ENCODE assay signal across 21 mouse cellular contexts in genomic region chr12:12595399-12595798, GRCm38 (mm10).
DNase-seq lines count a peak whose midpoint lies in the region; ATAC-seq and TF ChIP-seq lines count a peak whose summit lies in the region.
"Had no signal": no experiment of that assay in that cellular context is flagged by ENCODE, and none has a peak within 500 bp of the region (broad histone marks: within the 10 kb centered on the region; RNA-seq: fewer than 3 reads in every experiment).

No protein-coding gene starts in this region.

- H3K4me1 ChIP-seq in heart, embryonic 14.5 days (ENCODE audit: control insufficient read depth in 2 of 2, insufficient read depth in 2 of 2, low read length in 2 of 2): peaks cover 7 to 16% of the 10 kb centered on the region in 2 experiments

- no peak for DNase-seq in heart, postnatal 25 days (ENCODE audit: low spot score)
- DNase-seq in left cerebral cortex, adult 2 months (ENCODE audit: extremely low spot score in 1 of 2, low spot score in 2 of 2): no peak
- DNase-seq in left cerebral cortex, adult 11 months (ENCODE audit: low spot score): no peak
- peak; percentile 18 for DNase-seq in R1 (ENCODE audit: low read depth, low spot score)
- DNase-seq in left cerebral cortex, postnatal 36 days (ENCODE audit: low spot score in 2 of 2): no peak
- DNase-seq in urinary bladder, postnatal 25 days (ENCODE audit: low spot score): no peak
- DNase-seq: adrenal gland, adult 2 months; cerebellum, adult 11 months; cerebellum, postnatal 14 days; kidney, adult 18-20 months; kidney, postnatal 14 days; lung, postnatal 14 days; thymus, postnatal 14 days had no signal

- H3K9ac ChIP-seq in heart, embryonic 14.5 days (ENCODE audit: low read length): no peak overlapping the region
- H3K9ac ChIP-seq: hindbrain, embryonic 15.5 days; neural tube, embryonic 13.5 days had no signal

- H3K9me3 ChIP-seq in heart, embryonic 14.5 days (ENCODE audit: control insufficient read depth, low read length): no peaks in the 10 kb centered on the region
- H3K9me3 ChIP-seq: hindbrain, embryonic 15.5 days; midbrain, embryonic 10.5 days; neural tube, embryonic 13.5 days had no signal

- H3K36me3 ChIP-seq in heart, embryonic 14.5 days (ENCODE audit: control insufficient read depth, insufficient read depth, low read length): no peaks in the 10 kb centered on the region
- H3K36me3 ChIP-seq: hindbrain, embryonic 15.5 days; midbrain, embryonic 10.5 days; neural tube, embryonic 13.5 days had no signal

- H3K27ac ChIP-seq in heart, embryonic 14.5 days (replicated peaks in 1 of 2; ENCODE audit: control insufficient read depth in 1 of 2, insufficient read depth in 1 of 2, low read depth in 2 of 2, low read length in 2 of 2): peak overlapping the region; percentile 28 to 69; a peak in 3 of 4 replicates
- no peak overlapping the region for H3K27ac ChIP-seq in left cerebral cortex, adult 2 months
- H3K27ac ChIP-seq: hindbrain, embryonic 15.5 days; midbrain, embryonic 10.5 days; neural tube, embryonic 13.5 days had no signal

- intact Hi-C loops in heart, postnatal 25 days (cut with DNase I): no loop called here
- intact Hi-C loops in left cerebral cortex, adult 2 months (cut with DNase I): loop anchor here (5.0 kb wide), 1 partner anchor 153 kb away; no protein-coding TSS in a partner anchor
- intact Hi-C loops in left cerebral cortex, postnatal 36 days (cut with DNase I): no loop called here

- WGBS in heart, embryonic 14.5 days: 78% methylated on average over 3 of the region's 3 CpGs

- ATAC-seq in heart, embryonic 14.5 days (ENCODE audit: insufficient number of reproducible peaks, insufficient read depth, low FRiP score, low read depth): no peak
- peak; percentile 50 to 52; a peak in 2 of 4 replicates for ATAC-seq in hematopoietic stem cell, adult 5-6 weeks (replicated peaks in 1 of 2; ENCODE audit: insufficient read depth in 1 of 2, low FRiP score in 2 of 2, low TSS enrichment in 1 of 2, low read depth in 1 of 2, poor library complexity in 2 of 2, severe bottlenecking in 2 of 2)
- ATAC-seq: forebrain, embryonic 14.5 days had no signal

- H3K4me2 ChIP-seq in heart, embryonic 14.5 days (ENCODE audit: low read length): no peak overlapping the region
- H3K4me2 ChIP-seq: hindbrain, embryonic 15.5 days; liver, embryonic 11.5 days; neural tube, embryonic 13.5 days had no signal

- peak; percentile 38 for TF ChIP-seq CTCF in left cerebral cortex, adult 2 months (IDR thresholded peaks at IDR 0.05)

- no peak overlapping the region for H3K4me3 ChIP-seq in heart, embryonic 14.5 days (ENCODE audit: control insufficient read depth in 1 of 2, insufficient read depth in 1 of 2, low read depth in 1 of 2, low read length in 2 of 2)
- no peak overlapping the region for H3K4me3 ChIP-seq in left cerebral cortex, adult 2 months
- H3K4me3 ChIP-seq: erythroblast, embryonic 14.5 days; hindbrain, embryonic 15.5 days; midbrain, embryonic 10.5 days; neural tube, embryonic 13.5 days had no signal

- H3K27me3 ChIP-seq in heart, embryonic 14.5 days (ENCODE audit: control insufficient read depth, insufficient read depth, low read length): no peaks in the 10 kb centered on the region
- H3K27me3 ChIP-seq: hindbrain, embryonic 15.5 days; neural tube, embryonic 13.5 days had no signal
